Mouse (Mus musculus) testis, adult 2 months (tissue): Measurements from ENCODE around the gene Gucy2c.

Experiments used
- CTCF ChIP-seq: fragments of 200-500 bp; IDR thresholded peaks from 2 replicates; pipeline ENCODE4 v1.5.1; 2012; ENCODE audit warnings: low read depth, mild to moderate bottlenecking, inconsistent platforms, low read length, moderate library complexity; ENCODE audit not compliant: control insufficient read depth, insufficient read depth, insufficient replicate concordance
- POLR2A ChIP-seq: fragments of 200-500 bp; IDR thresholded peaks from 2 replicates; pipeline ENCODE4 v1.6.1; 2012; ENCODE audit warnings: low read depth, mild to moderate bottlenecking, inconsistent platforms, low read length, moderate library complexity; ENCODE audit not compliant: control insufficient read depth

DNA sequence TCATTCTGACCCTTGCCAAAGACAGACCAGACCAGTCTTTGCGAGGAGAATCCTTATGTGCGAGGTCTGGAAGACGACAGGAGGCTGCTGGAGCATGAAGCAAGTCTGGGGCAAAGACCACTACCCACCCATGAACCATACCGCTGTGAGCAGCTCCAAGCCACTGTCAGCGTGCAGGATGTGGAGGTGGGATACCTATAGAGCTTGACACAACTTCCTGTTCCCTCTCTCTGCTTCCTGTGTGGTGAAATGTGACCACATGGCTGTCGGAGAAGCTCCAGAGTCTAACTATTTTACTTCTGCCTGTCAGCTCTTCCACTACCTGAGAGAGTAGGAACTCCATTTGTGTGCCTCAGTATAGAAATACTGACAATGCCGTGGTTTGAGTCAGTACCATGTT is 45.8 kb downstream of the Gucy2c start:
- TF ChIP-seq CTCF (no peak), POLR2A (no peak)
